Mouse (Mus musculus) liver, embryonic 15.5 days (tissue): ENCODE data around the gene Wdr61. TPM values are rescaled to one million over a fixed set of nuclear protein-coding genes. Genes with fewer than 3 reads are reported as not detected.

Source experiments
- ATAC-seq: fragments of 200-750 bp; cut with Nextera tagmentation; 2 replicates; pipeline ENCODE4 v1.8.0; 2017; ENCODE audit warnings: moderate number of reproducible peaks, mild to moderate bottlenecking, moderate library complexity; ENCODE audit not compliant: insufficient read depth
- H3K27ac ChIP-seq: fragments of 300-500 bp; sonication (generic); replicated peaks from 2 replicates; pipeline ENCODE4 v1.5.1; 2015; ENCODE audit warnings: mild to moderate bottlenecking, inconsistent platforms
- H3K27me3 ChIP-seq: fragments of 300-500 bp; sonication (generic); 2 replicates; pipeline ENCODE4 v1.6.1; 2015; ENCODE audit warnings: mild to moderate bottlenecking, inconsistent platforms
- H3K36me3 ChIP-seq: fragments of 300-500 bp; sonication (generic); replicated peaks from 2 replicates; pipeline ENCODE4 v1.6.1; 2015; ENCODE audit warnings: moderate library complexity, mild to moderate bottlenecking, inconsistent platforms
- H3K4me1 ChIP-seq: fragments of 300-500 bp; sonication (generic); replicated peaks from 2 replicates; pipeline ENCODE4 v1.6.1; 2015; ENCODE audit warnings: inconsistent platforms
- H3K4me2 ChIP-seq: fragments of 300-500 bp; sonication (generic); 2 replicates; pipeline ENCODE4 v1.6.1; 2015; ENCODE audit warnings: moderate library complexity, mild to moderate bottlenecking, inconsistent platforms
- H3K4me3 ChIP-seq: fragments of 300-500 bp; sonication (generic); replicated peaks from 2 replicates; pipeline ENCODE4 v1.5.1; 2015; ENCODE audit warnings: mild to moderate bottlenecking, inconsistent platforms
- H3K9ac ChIP-seq: fragments of 300-500 bp; sonication (generic); 2 replicates; pipeline ENCODE4 v1.6.1; 2015; ENCODE audit warnings: moderate library complexity, mild to moderate bottlenecking, inconsistent platforms
- H3K9me3 ChIP-seq: fragments of 300-500 bp; sonication (generic); replicated peaks from 2 replicates; pipeline ENCODE4 v1.6.1; 2016; ENCODE audit warnings: inconsistent platforms
- WGBS: fragments of 180-500 bp; shearing (Covaris S2); methylation state at CpG from one replicate; pipeline ENCODE4 v1.1.7; 2015; ENCODE audit warnings: mixed read lengths; ENCODE audit not compliant: insufficient replicate concordance; 5-methylcytosine and 5-hydroxymethylcytosine counted together
- microRNA-seq: library from miRNA; unstranded; fragments of <30 nt; microRNA quantifications from one replicate; pipeline ENCODE4, GENCODE M21; 2016
- polyA plus RNA-seq: library from polyadenylated mRNA; unstranded; fragments of >200 nt; fragmentation: Nextera tagmentation; extraction: Ambion mirVana; gene quantifications from 2 replicates; pipeline ENCODE4 v1.2.1, GENCODE M21; 2015

Wdr61 gene
- polyA plus RNA-seq, 1 experiment from 2014 or later, result 80.3 TPM

DNA sequence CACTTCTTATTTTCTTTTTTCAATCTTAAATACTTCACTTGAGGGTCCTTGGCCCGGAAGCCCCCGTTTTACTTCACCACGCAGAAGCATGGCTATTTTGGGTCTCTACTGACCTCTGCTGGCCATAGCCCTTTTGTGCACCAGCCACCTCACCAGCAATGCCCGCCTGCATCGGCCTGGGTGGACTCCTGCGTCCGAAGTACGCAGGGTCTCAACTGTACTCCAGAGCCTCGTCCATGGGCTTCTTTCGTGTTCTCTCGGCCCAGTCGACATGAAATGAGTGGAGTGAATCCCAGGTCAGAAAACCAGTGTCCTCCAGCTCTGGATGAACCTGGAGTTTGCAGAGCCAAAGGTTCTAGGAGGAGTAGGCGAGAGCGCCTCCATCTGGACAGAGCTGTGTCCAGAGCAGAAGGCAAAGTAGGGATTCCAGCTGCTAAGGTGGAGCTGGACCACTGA, 57.8 kb downstream of the Wdr61 start:
- no peaks in the 10 kb centered on the region for H3K36me3 ChIP-seq
- WGBS, result 2% methylated on average over 14 of the region's 14 CpGs
- peak overlapping the region; percentile 35 for H3K4me3 ChIP-seq
- H3K9me3 ChIP-seq, result no peaks in the 10 kb centered on the region
- H3K4me1 ChIP-seq, result peaks cover 9% of the 10 kb centered on the region
- 0 out of 2 replicates have a peak overlapping the region, but pooled peaks have one; percentile 18 for H3K9ac ChIP-seq
- 0 out of 2 replicates have a peak, but pooled peaks have one; percentile 22 for ATAC-seq
- peaks cover 26% of the 10 kb centered on the region for H3K27me3 ChIP-seq
- H3K27ac ChIP-seq, result no peak overlapping the region
- H3K4me2 ChIP-seq, result peak overlapping the region; percentile 66

DNA sequence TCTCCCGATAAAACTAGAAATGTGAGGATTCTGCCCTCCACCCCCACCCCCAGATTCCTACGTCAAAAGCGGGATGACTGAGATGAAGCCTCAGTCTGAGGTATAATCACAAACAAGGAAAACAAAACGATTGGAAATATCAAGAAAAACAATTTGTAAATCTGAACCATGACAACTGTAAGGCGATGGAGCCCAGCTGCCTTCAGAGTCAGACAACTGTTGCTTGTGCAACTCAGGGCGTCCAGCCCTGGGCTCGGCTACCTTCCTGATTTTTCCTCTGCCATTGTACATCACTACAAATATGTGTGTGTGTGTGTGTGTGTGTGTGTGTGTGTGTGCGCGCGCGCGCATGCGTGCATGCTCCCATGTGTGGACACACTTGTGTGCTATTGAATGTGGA, 60.4 kb downstream of the Wdr61 start:
- no peaks in the 10 kb centered on the region for H3K9me3 ChIP-seq
- WGBS, result 79% methylated on average over 13 of the region's 13 CpGs
- no peak overlapping the region for H3K4me3 ChIP-seq
- H3K4me1 ChIP-seq, result peaks cover 9% of the 10 kb centered on the region
- H3K36me3 ChIP-seq, result no peaks in the 10 kb centered on the region
- peaks cover 14% of the 10 kb centered on the region for H3K27me3 ChIP-seq
- no peak for ATAC-seq
- no peak overlapping the region for H3K9ac ChIP-seq
- H3K4me2 ChIP-seq, result no peak overlapping the region
- no peak overlapping the region for H3K27ac ChIP-seq

DNA sequence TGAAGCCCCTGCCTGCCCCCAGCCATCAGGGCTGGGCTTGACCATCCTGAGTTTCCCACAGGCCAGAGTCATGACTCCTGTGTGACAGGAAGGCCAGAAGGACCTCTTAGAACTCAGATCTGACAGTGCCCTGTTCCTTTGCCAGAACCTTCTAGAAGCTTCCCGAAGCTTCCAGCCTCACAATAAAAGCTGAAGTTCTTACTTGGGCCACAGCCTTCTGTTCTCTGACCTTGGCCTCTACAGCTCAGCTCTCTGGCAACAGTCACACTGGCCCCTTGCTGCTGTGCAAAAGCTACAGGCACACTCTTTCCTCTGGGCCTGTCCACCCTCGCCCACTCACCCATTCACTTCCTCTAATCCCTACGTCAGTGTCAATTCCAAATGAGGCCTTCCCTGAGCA, 62.4 kb downstream of the Wdr61 start:
- peaks cover 9% of the 10 kb centered on the region for H3K4me1 ChIP-seq
- WGBS, result 60% methylated on average over 3 of the region's 3 CpGs
- no peak for ATAC-seq
- H3K36me3 ChIP-seq, result no peaks in the 10 kb centered on the region
- H3K27ac ChIP-seq, result no peak overlapping the region
- peaks cover 5% of the 10 kb centered on the region for H3K27me3 ChIP-seq
- no peak overlapping the region for H3K4me3 ChIP-seq
- no peak overlapping the region for H3K9ac ChIP-seq
- no peaks in the 10 kb centered on the region for H3K9me3 ChIP-seq
- no peak overlapping the region for H3K4me2 ChIP-seq

DNA sequence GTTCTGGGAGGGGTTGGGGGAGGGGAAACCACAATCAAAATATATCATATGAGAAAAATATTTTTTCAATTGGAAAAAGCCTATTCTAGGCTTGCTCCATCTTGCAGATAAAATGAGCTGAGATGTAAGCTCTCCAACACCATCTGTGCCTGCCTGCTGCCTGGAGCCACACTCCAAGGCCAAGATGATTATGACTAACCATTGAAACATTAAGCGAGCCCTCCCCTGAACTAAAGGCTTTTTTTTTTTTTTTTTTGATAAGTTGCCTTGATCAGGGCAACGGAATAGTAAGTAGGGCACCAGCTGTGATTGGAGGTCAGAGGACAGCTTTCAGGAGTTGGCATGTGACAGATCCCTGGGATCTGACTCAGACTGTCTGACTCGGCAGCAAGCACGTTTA, 65.9 kb downstream of the Wdr61 start:
- H3K4me2 ChIP-seq, result no peak overlapping the region
- no peak overlapping the region for H3K9ac ChIP-seq
- no peaks in the 10 kb centered on the region for H3K9me3 ChIP-seq
- H3K27me3 ChIP-seq, result no peaks in the 10 kb centered on the region
- 62% methylated on average over 4 of the region's 4 CpGs for WGBS
- H3K4me1 ChIP-seq, result no peaks in the 10 kb centered on the region
- no peaks in the 10 kb centered on the region for H3K36me3 ChIP-seq
- ATAC-seq, result no peak
- no peak overlapping the region for H3K4me3 ChIP-seq
- H3K27ac ChIP-seq, result no peak overlapping the region

DNA sequence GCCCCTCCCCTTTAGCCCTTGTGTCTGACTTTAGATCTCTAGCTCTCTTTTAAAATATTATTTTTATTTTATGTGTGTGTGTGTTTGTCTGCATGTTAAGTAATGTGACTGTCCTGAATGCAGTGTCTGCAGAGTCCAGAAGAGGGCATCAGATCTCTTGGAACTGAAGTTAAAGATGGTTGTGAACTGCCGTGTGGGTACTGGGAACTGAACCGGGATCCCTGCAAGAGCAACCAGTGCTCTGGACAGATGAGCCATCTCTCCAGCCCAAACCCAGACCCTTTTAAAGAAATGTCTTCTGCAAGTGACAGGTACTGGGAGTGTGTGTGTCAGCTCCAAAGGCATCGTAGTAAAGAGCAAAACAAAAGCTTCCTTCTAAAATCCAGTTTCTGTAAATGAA, 68.2 kb downstream of the Wdr61 start:
- no peak overlapping the region for H3K4me3 ChIP-seq
- no peaks in the 10 kb centered on the region for H3K27me3 ChIP-seq
- WGBS, result 81% methylated on average over 3 of the region's 3 CpGs
- H3K9me3 ChIP-seq, result no peaks in the 10 kb centered on the region
- no peak for ATAC-seq
- no peak overlapping the region for H3K27ac ChIP-seq
- H3K4me2 ChIP-seq, result no peak overlapping the region
- H3K9ac ChIP-seq, result no peak overlapping the region
- H3K4me1 ChIP-seq, result no peaks in the 10 kb centered on the region
- no peaks in the 10 kb centered on the region for H3K36me3 ChIP-seq

Small RNA genes within 50 kb of the gene (microRNA-seq; reads per million reads assigned to microRNA genes)
- gene Mir5710, result not detected

Other genes with a start within 250 kb of the Wdr61 start
- gene Dmxl2, start 232.9 kb downstream of the Wdr61 start, polyA plus RNA-seq, result 1.2 and 1.4 TPM in 2 replicates
- not detected in 2 replicates for gene Sh2d7, start 195.5 kb downstream of the Wdr61 start, polyA plus RNA-seq
- 1.5 and 1.6 TPM in 2 replicates for gene Cib2, start 174.3 kb downstream of the Wdr61 start, polyA plus RNA-seq
- gene Idh3a, start 148.2 kb downstream of the Wdr61 start, polyA plus RNA-seq, result 63.9 and 71.4 TPM in 2 replicates
- gene Acsbg1, start 72.6 kb downstream of the Wdr61 start, polyA plus RNA-seq, result 0.09 and 0.13 TPM in 2 replicates
- 21.5 and 23.0 TPM in 2 replicates for gene Dnaja4, start 35.6 kb downstream of the Wdr61 start, polyA plus RNA-seq
- gene Crabp1, start 30.2 kb upstream of the Wdr61 start, polyA plus RNA-seq, result 0.84 and 1.1 TPM in 2 replicates
- gene Ireb2, start 129.3 kb upstream of the Wdr61 start, polyA plus RNA-seq, result 8.3 and 8.8 TPM in 2 replicates
- gene Hykk, start 182.8 kb upstream of the Wdr61 start, polyA plus RNA-seq, result 2.6 and 3.0 TPM in 2 replicates
- gene Psma4, start 216.3 kb upstream of the Wdr61 start, polyA plus RNA-seq, result 135 and 138 TPM in 2 replicates
- 0.31 and 0.41 TPM in 2 replicates for gene AY074887, start 216.5 kb upstream of the Wdr61 start, polyA plus RNA-seq
- 0.05 TPM in 1 of 2 replicates, not detected in the other for gene Chrna5, start 246.4 kb upstream of the Wdr61 start, polyA plus RNA-seq